Mouse (Mus musculus) liver, postnatal 0 days (tissue): ENCODE measurements around the gene Tnip2.

Experiments
- CTCF ChIP-seq: sonication (generic); IDR thresholded peaks from 2 replicates; pipeline ENCODE4 v1.5.1; 2016; ENCODE audit warnings: antibody characterized with exemption, low read depth
- EP300 ChIP-seq: IDR thresholded peaks from 2 replicates; pipeline ENCODE4 v1.6.1; 2016; ENCODE audit warnings: antibody characterized with exemption, low read depth, mild to moderate bottlenecking

DNA sequence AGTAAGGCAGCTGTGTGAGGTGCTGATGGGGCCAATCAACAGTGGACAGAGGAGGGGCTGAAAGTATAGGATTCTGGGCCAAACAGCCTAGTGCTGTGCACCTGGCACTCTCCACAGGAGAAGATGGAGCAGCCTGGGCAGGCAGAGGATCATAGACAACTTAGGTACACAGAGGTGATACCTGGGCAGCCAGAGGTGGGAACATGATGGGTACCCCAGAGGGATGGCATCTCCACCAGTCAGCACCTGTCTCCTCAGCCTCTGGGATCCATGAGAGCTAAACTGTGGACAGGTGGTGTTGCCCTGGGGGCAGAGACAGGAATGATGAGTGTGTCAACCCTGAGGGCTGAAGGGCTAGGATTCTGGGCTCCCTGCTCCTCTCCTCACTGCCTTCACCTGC is 10.7 kb upstream of the Tnip2 start:
- TF ChIP-seq CTCF (no peak), EP300 (no peak)
